Mouse (Mus musculus): ENCODE data around the gene B3gnt5. TPM values are rescaled to one million over a fixed set of nuclear protein-coding genes. Genes with fewer than 3 reads are reported as not detected.

Gene B3gnt5
- polyA plus RNA-seq, 1 experiment from 2014 or later, result 41.8 TPM

- no peak overlapping the region for H3K9ac ChIP-seq (ENCODE audit: low read depth, low read length)
- ATAC-seq, result no peak
- no peak overlapping the region for H3K27ac ChIP-seq (ENCODE audit: low read length)
- WGBS, result 56% methylated on average over 12 of the region's 12 CpGs
- H3K27me3 ChIP-seq (ENCODE audit: control insufficient read depth, insufficient read depth, low read depth, low read length), result no peaks in the 10 kb centered on the region
- no peaks in the 10 kb centered on the region for H3K9me3 ChIP-seq (replicated peaks; ENCODE audit: control insufficient read depth, low read length, poor library complexity, severe bottlenecking)
- no peak overlapping the region for H3K4me3 ChIP-seq (ENCODE audit: low read depth, low read length)
- H3K4me1 ChIP-seq (ENCODE audit: control insufficient read depth, insufficient read depth, low read length), result no peaks in the 10 kb centered on the region
- no peak overlapping the region for H3K4me2 ChIP-seq (ENCODE audit: low read length)
- no peaks in the 10 kb centered on the region for H3K36me3 ChIP-seq (ENCODE audit: control insufficient read depth, insufficient read depth, low read length)
These were observed 26.5 kb downstream of the B3gnt5 start for GRCm38 (mm10) chr16:19786386-19787090.

GRCm38 (mm10) chr16:19789914-19790313 lies 29.9 kb downstream of the B3gnt5 start:
- Histone ChIP-seq H3K9ac (ENCODE audit: low read depth, low read length) (no peak overlapping the region), H3K27me3 (ENCODE audit: control insufficient read depth, insufficient read depth, low read depth, low read length) (no peaks in the 10 kb centered on the region), H3K9me3 (replicated peaks; ENCODE audit: control insufficient read depth, low read length, poor library complexity, severe bottlenecking) (no peaks in the 10 kb centered on the region), H3K27ac (ENCODE audit: low read length) (no peak overlapping the region), H3K4me1 (ENCODE audit: control insufficient read depth, insufficient read depth, low read length) (no peaks in the 10 kb centered on the region), H3K36me3 (ENCODE audit: control insufficient read depth, insufficient read depth, low read length) (no peaks in the 10 kb centered on the region), H3K4me3 (ENCODE audit: low read depth, low read length) (no peak overlapping the region), H3K4me2 (ENCODE audit: low read length) (no peak overlapping the region)
- no peak for ATAC-seq
- 74% methylated on average over 2 of the region's 2 CpGs for WGBS

GRCm38 (mm10) chr16:19818801-19819200 lies 58.8 kb downstream of the B3gnt5 start:
- 63% methylated on average over 2 of the region's 2 CpGs for WGBS
- H3K4me1 ChIP-seq (ENCODE audit: control insufficient read depth, insufficient read depth, low read length), result no peaks in the 10 kb centered on the region
- no peaks in the 10 kb centered on the region for H3K36me3 ChIP-seq (ENCODE audit: control insufficient read depth, insufficient read depth, low read length)
- H3K4me3 ChIP-seq (ENCODE audit: low read depth, low read length), result no peak overlapping the region
- ATAC-seq, result no peak
- H3K4me2 ChIP-seq (ENCODE audit: low read length), result no peak overlapping the region
- no peak overlapping the region for H3K27ac ChIP-seq (ENCODE audit: low read length)
- no peaks in the 10 kb centered on the region for H3K9me3 ChIP-seq (replicated peaks; ENCODE audit: control insufficient read depth, low read length, poor library complexity, severe bottlenecking)
- H3K27me3 ChIP-seq (ENCODE audit: control insufficient read depth, insufficient read depth, low read depth, low read length), result no peaks in the 10 kb centered on the region
- no peak overlapping the region for H3K9ac ChIP-seq (ENCODE audit: low read depth, low read length)

Other genes starting within 250 kb of the B3gnt5 start
- gene Olfr167, start 237.9 kb upstream of the B3gnt5 start, polyA plus RNA-seq (2015; fragmentation: Nextera tagmentation; extraction: Ambion mirVana), result not detected in 2 replicates
- not detected in 2 replicates for gene Olfr168, start 224.7 kb upstream of the B3gnt5 start, polyA plus RNA-seq (2015; fragmentation: Nextera tagmentation; extraction: Ambion mirVana)
- not detected in 2 replicates for gene Olfr169, start 188.4 kb upstream of the B3gnt5 start, polyA plus RNA-seq (2015; fragmentation: Nextera tagmentation; extraction: Ambion mirVana)
- gene Olfr170, start 148.3 kb upstream of the B3gnt5 start, polyA plus RNA-seq (2015; fragmentation: Nextera tagmentation; extraction: Ambion mirVana), result not detected in 2 replicates
- gene Olfr171, start 130.3 kb upstream of the B3gnt5 start, polyA plus RNA-seq (2015; fragmentation: Nextera tagmentation; extraction: Ambion mirVana), result not detected in 2 replicates
- gene Lamp3, start 53.8 kb upstream of the B3gnt5 start, polyA plus RNA-seq (2015; fragmentation: Nextera tagmentation; extraction: Ambion mirVana), result not detected in 2 replicates
- gene Klhl6, start 222.8 kb downstream of the B3gnt5 start, polyA plus RNA-seq (2015; fragmentation: Nextera tagmentation; extraction: Ambion mirVana), result 3.8 and 4.5 TPM in 2 replicates